Mouse (Mus musculus) erythroblast, embryonic 14.5 days (primary cell): Measurements from ENCODE around the gene Rexo1.

Experiments
- GATA1 ChIP-seq: IDR thresholded peaks from 2 replicates; pipeline ENCODE4 v1.6.1; 2012; ENCODE audit warnings: low read length, inconsistent platforms, mixed read lengths
- TAL1 ChIP-seq: IDR thresholded peaks from 3 replicates; pipeline ENCODE4 v1.6.1; 2012; ENCODE audit warnings: low read length, inconsistent platforms, mixed read lengths

DNA sequence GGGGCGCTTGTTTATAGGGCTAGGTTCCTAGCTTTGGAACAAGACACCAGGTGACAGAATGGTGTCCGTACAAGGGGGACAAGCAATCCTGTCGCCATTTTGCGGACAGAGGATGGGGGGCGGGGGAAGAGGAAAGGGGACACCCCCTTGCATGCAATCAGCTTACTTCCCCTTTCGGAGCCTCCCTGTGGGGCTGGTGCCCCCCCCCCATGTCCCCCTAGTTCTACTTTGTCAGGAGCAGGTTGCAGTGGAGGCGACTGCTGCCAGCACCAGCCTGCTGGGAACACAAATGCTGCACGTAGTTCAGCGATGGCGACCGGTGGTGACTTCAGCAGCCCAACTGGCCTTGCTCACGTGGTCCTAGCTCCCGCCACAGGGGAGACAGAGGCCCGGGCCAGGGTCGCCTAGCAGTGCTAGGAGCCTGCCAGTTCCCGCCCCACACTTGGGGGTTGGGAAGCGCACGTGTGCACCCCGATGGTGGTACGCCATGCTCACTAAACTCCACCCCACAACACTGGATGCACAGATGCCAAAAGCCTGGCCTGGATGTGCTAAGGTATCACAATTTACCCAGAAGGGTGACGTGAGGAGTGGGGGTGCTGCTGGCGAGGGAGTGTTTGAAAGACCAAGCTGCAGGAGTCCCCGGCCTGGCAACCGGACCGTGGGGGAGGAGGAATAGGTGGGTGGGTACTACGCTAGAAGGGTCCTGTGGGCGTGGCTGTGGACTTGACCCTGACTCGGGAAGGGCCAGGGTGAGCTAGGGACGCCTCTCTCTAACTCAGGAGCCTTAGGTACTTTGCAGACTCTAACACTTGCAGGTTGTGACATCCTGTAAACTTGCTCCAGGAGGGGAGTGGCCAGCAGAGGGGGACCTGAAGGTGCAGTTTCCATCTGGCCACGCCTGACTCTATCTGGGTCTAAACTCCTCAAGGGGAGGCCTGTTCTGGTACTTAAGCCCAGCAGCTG is 9.8 kb upstream of the Rexo1 start:
- TF ChIP-seq GATA1 (no peak), TAL1 (no peak)
